Mouse (Mus musculus): Measurements from ENCODE around the gene Agpat4.

Gene Agpat4

GRCm38 (mm10) chr17:12230167-12230566 lies 111.7 kb downstream of the Agpat4 start:
- no peak for DNase-seq

GRCm38 (mm10) chr17:12231087-12231486 lies 112.6 kb downstream of the Agpat4 start:
- no peak for DNase-seq

- DNase-seq: no peak
Observed at GRCm38 (mm10) chr17:12232724-12233123, 114.2 kb downstream of the Agpat4 start.

GRCm38 (mm10) chr17:12240701-12241100 lies 122.2 kb downstream of the Agpat4 start:
- DNase-seq: no peak

- peak in 1 of 2 experiments; percentile 24 for DNase-seq
Observed at GRCm38 (mm10) chr17:12249783-12250504, 131.4 kb downstream of the Agpat4 start.

- no peak for DNase-seq
Observed at GRCm38 (mm10) chr17:12250581-12250980, 132.1 kb downstream of the Agpat4 start.

- DNase-seq: no peak
Observed at GRCm38 (mm10) chr17:12256142-12256541, 137.6 kb downstream of the Agpat4 start.

GRCm38 (mm10) chr17:12258517-12258916 lies 140.0 kb downstream of the Agpat4 start:
- DNase-seq: peak; percentile 28 to 37

GRCm38 (mm10) chr17:12259957-12260356 lies 141.5 kb downstream of the Agpat4 start:
- DNase-seq: no peak

- DNase-seq: no peak
Observed at GRCm38 (mm10) chr17:12261376-12261775, 142.9 kb downstream of the Agpat4 start.

GRCm38 (mm10) chr17:12261887-12262286 lies 143.4 kb downstream of the Agpat4 start:
- no peak for DNase-seq

GRCm38 (mm10) chr17:12262851-12263250 lies 144.3 kb downstream of the Agpat4 start:
- no peak for DNase-seq

- DNase-seq: no peak
Observed at GRCm38 (mm10) chr17:12263787-12264186, 145.3 kb downstream of the Agpat4 start.

GRCm38 (mm10) chr17:12264293-12264692 lies 145.8 kb downstream of the Agpat4 start:
- no peak for DNase-seq

- peak; percentile 36 to 41 for DNase-seq
Observed at GRCm38 (mm10) chr17:12265969-12266925, 147.7 kb downstream of the Agpat4 start.

- DNase-seq: no peak
Observed at GRCm38 (mm10) chr17:12268091-12268490, 149.6 kb downstream of the Agpat4 start.

- no peak for DNase-seq
Observed at GRCm38 (mm10) chr17:12268538-12268937, 150.0 kb downstream of the Agpat4 start.
